Mouse (Mus musculus) bone marrow macrophage, adult 2 months (primary cell): ENCODE results near the gene Efcc1.

Experiments
- CTCF ChIP-seq: IDR thresholded peaks from 2 replicates; pipeline ENCODE4 v1.5.1; 2012; ENCODE audit warnings: low read depth, mild to moderate bottlenecking, low read length, moderate library complexity
- POLR2A ChIP-seq: IDR thresholded peaks from 2 replicates; pipeline ENCODE4 v1.6.1; 2012; ENCODE audit warnings: mild to moderate bottlenecking, low read depth, low read length, borderline replicate concordance

DNA sequence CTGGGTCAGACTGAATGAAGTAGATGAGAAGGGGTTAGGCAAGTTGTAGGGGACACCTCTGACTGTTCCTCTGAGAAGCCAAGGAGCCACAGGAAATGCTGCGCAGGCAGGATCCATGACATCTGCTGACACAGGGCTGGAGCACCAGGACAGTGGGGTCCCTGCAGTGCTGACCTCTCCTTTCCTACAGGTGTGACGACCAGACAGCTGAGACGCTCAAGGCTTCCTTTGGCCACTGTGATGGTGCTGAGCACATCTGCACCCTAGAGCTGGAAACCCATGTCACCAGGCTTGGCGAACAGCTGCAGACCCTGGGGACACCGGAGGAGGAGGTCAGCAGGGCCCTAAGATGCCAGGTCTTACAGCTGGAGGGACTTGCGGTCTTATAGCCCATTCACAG lies 20.9 kb downstream of the Efcc1 start:
- TF ChIP-seq POLR2A (no peak), CTCF (no peak)
